Mouse (Mus musculus) heart, postnatal 4 days (tissue): ENCODE measurements around the gene Ccdc136. TPM values are rescaled to one million over a fixed set of nuclear protein-coding genes. Genes with fewer than 3 reads are reported as not detected.

Experiments used
- DNase-seq: peaks from one replicate; pipeline ENCODE4 v3.0.0; 2021
- total RNA-seq, 2 experiments: library from RNA; stranded (reverse); gene quantifications; 2 replicates each; pipeline ENCODE4 v1.2.3; 2021

The Ccdc136 gene
- total RNA-seq, 2 experiments from 2014 or later: 10.6 to 15.8 TPM

- no peak for DNase-seq
Measured at GRCm38 (mm10) chr6:29394286-29394685, 1.8 kb upstream of the Ccdc136 start.

DNA sequence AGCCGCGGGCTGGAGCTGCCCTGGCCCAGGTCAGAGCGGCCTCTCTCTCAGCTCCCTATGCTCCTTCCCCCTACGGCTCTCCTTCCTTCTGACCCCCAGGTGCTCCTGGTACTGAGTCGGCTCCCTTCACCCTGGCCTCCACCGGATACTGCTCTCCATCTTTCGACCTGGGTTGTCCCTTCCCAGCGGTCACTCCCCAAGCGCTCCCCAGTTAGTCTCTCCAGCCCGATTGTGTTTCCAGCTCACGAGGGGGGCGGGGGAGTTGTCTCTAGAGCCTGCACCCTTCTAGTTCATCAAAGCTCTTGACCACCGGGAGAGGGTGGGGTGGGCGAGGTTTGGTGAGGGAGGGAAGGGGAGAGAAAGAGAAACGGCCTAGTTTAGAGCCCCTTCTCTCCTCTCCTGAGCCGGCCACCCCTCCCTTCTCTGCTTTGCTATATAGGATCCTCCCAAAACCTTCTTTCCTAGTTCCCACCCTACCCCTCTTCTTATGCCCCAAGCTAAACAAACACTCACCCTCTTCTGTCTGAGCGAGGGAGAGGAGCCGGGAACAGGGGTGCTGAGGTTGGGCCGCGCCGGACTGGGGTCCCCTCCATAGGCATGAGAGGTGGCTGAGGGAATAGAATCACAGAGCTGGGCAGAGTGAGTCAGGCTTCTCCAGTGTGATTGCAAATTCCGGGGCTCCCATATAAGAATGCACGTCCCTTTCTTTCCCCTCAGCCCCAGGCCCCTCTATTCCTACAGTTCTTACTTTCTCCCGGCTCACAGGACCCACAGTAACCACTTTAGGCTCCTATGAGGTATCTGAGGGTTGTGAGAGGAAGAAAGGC lies 818 bp downstream of the Ccdc136 start:
- DNase-seq: no peak

- peak; percentile 40 for DNase-seq
Measured at GRCm38 (mm10) chr6:29397575-29397974, 1.5 kb downstream of the Ccdc136 start.

GRCm38 (mm10) chr6:29399851-29400250 lies 3.7 kb downstream of the Ccdc136 start:
- no peak for DNase-seq

GRCm38 (mm10) chr6:29402693-29403342 lies 6.7 kb downstream of the Ccdc136 start:
- DNase-seq: peak; percentile 50

GRCm38 (mm10) chr6:29406412-29406811 lies 10.3 kb downstream of the Ccdc136 start:
- no peak for DNase-seq

GRCm38 (mm10) chr6:29415446-29415845 lies 19.3 kb downstream of the Ccdc136 start:
- DNase-seq: no peak

DNA sequence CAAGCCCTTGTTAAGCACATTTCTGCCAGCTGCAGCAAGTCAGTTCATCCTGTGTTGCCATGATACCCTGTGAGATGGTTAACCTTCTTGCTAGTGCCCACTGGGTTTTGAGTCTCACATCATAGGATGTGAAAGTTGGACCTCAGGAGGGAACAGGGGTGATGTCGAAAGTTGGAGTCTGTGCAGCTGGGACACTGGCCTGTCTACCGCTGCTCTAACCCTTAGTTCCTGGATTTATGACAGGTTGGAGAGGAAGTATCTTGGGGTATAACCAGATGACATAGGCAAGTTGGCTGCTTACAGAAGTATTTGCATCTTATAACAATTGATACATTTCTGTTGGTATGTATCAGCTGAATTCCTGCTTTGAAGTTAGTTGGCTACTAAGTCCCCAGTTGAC lies 24.5 kb downstream of the Ccdc136 start:
- no peak for DNase-seq

DNA sequence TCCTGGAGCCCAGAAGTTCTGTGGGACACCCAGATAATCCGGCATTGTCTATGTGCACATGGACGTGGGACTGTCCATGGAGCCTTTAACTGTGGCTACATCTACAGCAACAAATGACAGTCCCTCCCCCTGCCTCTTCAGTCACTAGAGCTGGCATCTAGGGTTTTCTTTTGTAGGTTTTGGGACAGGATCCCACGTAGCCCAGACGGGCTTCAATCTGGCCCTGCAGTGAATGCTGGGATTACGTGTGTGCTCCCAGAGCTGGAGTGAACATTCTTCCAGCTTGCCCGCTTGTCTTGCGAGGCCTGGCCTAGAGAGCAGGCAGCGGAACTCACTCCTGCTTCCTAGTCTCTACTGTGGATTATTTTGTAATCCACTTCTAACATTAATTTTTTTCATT lies 29.0 kb downstream of the Ccdc136 start:
- DNase-seq: no peak

DNA sequence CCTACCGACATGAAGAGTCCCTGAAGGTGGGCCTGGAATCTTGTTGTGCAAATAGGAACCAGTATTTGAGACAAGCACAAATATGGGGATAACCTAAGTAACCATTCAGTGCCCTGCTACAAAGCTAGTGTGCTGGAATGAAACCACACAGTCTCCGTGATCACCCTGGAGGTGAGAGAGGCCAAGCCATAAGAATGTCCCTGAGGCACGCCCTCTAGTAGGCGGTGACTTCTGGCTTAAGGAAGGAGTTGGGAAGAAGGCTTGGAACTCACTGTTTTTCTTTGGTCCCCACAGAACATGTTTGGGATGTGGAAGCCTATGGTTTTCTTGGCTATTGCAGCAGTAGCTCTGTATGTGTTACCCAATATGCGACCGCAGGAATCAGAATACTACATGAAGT lies 30.2 kb downstream of the Ccdc136 start:
- DNase-seq: no peak

- no peak for DNase-seq
Measured at GRCm38 (mm10) chr6:29428171-29428570, 32.1 kb downstream of the Ccdc136 start.

- peak; percentile 66 for DNase-seq
Measured at GRCm38 (mm10) chr6:29430681-29431420, 34.7 kb downstream of the Ccdc136 start.

DNA sequence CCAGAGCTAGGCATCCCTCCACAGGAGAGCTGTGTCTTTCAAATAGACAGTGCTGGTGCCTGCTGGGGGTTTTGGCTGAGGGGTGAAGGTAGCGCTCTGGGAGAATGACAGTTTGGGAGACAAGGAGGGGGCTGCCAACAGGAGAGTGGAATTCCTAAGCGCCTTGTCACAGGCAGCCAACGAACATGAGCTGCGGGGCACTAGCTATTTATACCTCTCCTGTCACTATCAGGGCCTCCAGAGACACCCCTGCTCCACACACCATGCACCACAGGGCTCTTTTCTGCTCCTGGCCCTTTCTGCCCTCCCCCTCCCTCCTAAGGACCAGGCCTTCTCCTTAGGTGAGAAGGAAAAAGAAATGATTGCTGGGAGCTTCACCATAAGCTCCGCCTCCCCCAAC lies 35.4 kb downstream of the Ccdc136 start:
- DNase-seq: peak; percentile 72

DNA sequence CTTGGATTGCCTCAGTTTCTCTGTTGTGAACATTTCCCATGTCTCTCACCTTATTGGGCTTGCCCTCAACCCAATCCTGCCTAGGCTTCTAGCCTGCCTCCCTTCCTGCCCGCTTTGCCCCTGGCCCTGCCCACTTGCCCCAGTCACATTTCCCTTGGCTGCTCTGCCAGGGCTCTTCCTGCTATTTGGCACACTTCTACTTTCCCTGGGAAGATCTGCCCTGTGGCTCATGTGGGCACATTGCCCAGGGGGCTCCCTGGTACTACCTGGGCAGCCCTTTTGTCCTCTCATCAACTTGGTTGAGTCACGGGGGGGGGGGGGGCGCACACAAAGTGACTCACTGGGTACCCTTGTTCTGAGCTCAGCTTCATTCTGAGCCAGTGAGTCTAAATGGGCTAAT lies 36.0 kb downstream of the Ccdc136 start:
- DNase-seq: peak; percentile 70

DNA sequence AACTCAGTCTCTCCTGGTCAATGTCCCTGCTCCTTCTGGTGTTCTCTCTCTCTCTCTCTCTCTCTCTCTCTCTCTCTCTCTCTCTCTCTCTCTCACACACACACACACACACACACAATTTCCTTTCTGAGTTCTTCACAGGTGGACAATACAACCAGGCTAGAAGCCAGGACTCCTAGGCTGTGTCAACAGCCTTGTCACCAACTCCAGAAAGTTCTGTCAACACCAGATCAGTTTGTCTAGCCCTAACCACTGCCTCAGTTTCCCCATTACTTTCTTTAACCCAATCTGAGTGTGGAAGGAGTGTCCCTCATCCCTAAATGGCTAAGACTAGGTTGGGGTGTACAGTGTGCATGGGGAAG lies 36.5 kb downstream of the Ccdc136 start:
- no peak for DNase-seq

- DNase-seq: peak; percentile 83
Measured at GRCm38 (mm10) chr6:29433038-29433803, 37.1 kb downstream of the Ccdc136 start, which contains the start of gene Flnc. Gene Flnc, plus strand, starts transcription at chr6:29433256.

DNA sequence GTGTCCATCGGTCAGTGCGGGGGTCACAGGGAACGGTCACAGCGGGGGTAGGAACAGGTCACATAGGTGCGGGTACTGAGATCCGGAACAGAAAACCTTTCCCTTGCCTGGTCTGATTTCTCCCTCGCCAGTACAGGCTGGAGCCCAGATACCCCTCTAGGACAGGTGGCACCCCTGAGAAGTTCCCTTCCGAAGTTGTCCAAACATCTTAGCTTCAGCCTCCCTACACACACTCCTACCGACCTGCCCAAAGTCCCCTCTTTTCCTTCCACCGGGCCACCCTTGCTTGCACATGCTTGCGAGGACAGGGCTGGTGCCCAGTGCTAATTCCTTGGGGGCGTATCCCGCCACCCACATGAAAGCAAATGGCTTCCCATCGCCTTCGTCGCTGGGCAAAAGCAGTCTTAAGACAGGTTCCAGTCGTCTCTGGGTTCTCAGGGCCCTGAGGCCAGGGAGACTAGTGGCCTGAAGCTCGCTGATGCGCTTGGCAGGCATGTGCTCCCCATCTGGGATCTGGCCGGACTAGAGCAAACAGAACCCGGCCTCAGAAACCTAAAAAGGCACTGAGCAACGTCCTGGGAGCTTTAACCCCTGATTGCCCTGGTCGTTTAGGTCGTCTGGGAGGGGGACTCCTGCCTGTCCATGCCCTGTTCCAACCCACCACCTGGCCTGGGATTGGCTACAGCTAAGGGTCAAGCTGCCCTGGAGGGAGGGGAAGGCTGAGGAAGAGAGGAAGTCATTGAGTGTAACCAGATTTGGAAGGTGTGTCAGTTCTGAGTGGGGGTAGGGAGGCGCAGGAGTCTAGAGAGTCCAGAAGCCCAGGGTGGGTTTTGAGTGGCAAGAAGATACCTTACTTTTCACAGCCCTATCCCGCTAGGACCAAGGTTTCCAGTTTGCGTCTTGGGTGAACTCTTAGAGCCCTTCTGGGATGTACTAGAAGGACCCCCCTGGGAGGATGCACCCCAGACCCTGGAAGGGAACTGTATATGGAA lies 38.0 kb downstream of the Ccdc136 start:
- peak; percentile 74 for DNase-seq

DNA sequence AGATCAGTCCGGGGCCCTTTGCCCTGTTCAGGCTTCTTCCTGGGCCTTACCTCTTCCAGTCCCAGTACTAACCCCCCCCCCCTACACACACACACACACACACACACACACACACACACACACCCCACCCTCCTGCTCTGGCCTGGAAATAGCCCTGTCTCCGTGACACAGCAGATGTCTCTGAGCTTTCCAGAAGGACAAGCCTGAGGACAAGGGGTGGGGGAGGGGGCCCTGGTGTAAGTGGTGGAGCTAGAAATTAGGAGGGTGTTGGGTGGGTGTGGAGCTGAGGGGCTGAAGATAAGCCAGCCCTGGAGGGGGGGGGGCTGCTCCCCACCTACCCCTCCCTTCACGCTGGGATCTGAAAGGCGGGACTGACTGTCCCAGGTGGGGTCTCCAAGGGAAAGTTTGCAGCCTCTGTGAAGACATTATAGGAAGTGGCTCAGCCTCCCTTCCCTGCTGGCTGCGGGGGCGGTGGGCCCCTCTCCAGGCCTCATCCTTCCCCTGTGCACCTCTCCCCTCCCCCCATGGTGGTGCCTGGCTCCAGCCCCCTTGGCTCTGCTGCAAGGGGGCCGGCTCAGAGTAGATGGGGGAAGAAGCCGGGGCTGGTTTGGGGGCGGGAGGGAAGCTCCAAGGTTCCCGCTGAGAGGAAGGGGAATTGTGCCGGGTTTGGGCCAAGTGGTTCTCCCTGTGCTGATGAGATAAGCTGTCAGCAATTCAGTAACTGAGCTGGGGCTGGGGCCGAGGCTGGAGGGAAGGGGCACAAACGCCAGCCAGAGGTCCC lies 39.0 kb downstream of the Ccdc136 start:
- peak; percentile 85 for DNase-seq

DNA sequence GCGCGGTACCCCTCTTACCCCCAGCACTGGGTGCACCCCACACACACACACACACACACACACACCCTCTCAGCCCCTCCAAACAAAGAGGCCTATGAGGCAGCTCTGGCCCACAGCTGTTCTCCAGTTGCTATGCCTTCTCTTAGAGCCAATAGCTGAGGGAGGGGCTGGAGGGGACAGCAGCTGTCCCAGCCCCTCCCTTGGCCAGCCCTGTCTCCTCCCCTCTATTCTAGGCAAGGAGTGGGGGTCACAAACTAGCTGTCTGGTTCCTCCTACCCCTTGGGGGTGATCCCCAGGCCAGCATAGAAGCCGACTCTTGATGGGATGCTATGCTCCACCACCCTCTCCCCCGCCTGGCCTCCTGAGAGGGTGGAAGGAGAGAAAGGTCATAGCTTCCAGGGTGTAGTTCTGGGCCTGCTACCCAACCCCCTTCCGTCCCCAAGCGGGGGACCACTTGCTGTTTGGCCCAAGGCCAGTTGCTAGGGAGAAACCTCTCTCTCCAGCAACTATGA lies 39.9 kb downstream of the Ccdc136 start:
- DNase-seq: peak; percentile 61

- DNase-seq: peak; percentile 83
Measured at GRCm38 (mm10) chr6:29436461-29436934, 40.4 kb downstream of the Ccdc136 start.
